Mouse (Mus musculus): Measurements from ENCODE around the gene Enpep.

GRCm38 (mm10) chr3:129224806-129225576 lies 107.5 kb downstream of the Enpep start:
- TF ChIP-seq CTCF (conservative IDR thresholded peaks at IDR 0.05; ENCODE audit: low read length) (no peak), POU5F1 (IDR thresholded peaks at IDR 0.05; ENCODE audit: borderline replicate concordance, low read length) (no peak)

Measured in E14TG2a.4 (cell line).